Mouse (Mus musculus) gastrocnemius, adult 8-10 months (tissue): ENCODE data around the gene Large2. TPM values are rescaled to one million over a fixed set of nuclear protein-coding genes. Genes with fewer than 3 reads are reported as not detected.
A peak's percentile ranks its signal among the peaks of the same experiment; 100 is the strongest.

Experiments
- DNase-seq, 2 experiments: peaks; one replicate each; pipeline ENCODE4 v3.0.0; 2022; ENCODE audit warnings: low spot score in 2 of 2
- total RNA-seq, 4 experiments: library from RNA; stranded (reverse); gene quantifications; 2 replicates each; pipeline ENCODE4 v1.2.4; 2022

The Large2 gene
- total RNA-seq, 4 experiments from 2014 or later: 0.65 to 0.99 TPM; not detected in 2

- no peak for DNase-seq
Observed at GRCm38 (mm10) chr2:92391116-92391515, 16.4 kb upstream of the Large2 start.

- DNase-seq: no peak
Observed at GRCm38 (mm10) chr2:92390206-92390930, 15.7 kb upstream of the Large2 start.

GRCm38 (mm10) chr2:92389645-92390044, 15.0 kb upstream of the Large2 start:
- no peak for DNase-seq

- DNase-seq: peak; percentile 57 to 69
Observed at GRCm38 (mm10) chr2:92388891-92389641, 14.4 kb upstream of the Large2 start.

- DNase-seq: no peak
Observed at GRCm38 (mm10) chr2:92388081-92388517, 13.4 kb upstream of the Large2 start.

- DNase-seq: no peak
Observed at GRCm38 (mm10) chr2:92387646-92388045, 13.0 kb upstream of the Large2 start.

GRCm38 (mm10) chr2:92386821-92387570, 12.3 kb upstream of the Large2 start:
- no peak for DNase-seq

GRCm38 (mm10) chr2:92385113-92386051, 10.7 kb upstream of the Large2 start:
- DNase-seq: no peak

- DNase-seq: no peak
Observed at GRCm38 (mm10) chr2:92384101-92384500, 9.4 kb upstream of the Large2 start.

GRCm38 (mm10) chr2:92382759-92383158, 8.1 kb upstream of the Large2 start:
- no peak for DNase-seq

GRCm38 (mm10) chr2:92381901-92382588, 7.4 kb upstream of the Large2 start, which contains the start of gene 1700029I15Rik:
Gene 1700029I15Rik, plus strand, starts transcription at chr2:92382538.
- DNase-seq: no peak

- DNase-seq: no peak
Observed at GRCm38 (mm10) chr2:92381161-92381560, 6.5 kb upstream of the Large2 start.

- DNase-seq: no peak
Observed at GRCm38 (mm10) chr2:92380495-92381050, 5.9 kb upstream of the Large2 start.

- no peak for DNase-seq
Observed at GRCm38 (mm10) chr2:92379783-92380494, 5.3 kb upstream of the Large2 start.

- no peak for DNase-seq
Observed at GRCm38 (mm10) chr2:92377320-92377719, 2.7 kb upstream of the Large2 start.

- DNase-seq: no peak
Observed at GRCm38 (mm10) chr2:92376300-92376699, 1.6 kb upstream of the Large2 start.

- DNase-seq: no peak
Observed at GRCm38 (mm10) chr2:92375788-92376187, 1.1 kb upstream of the Large2 start.

- DNase-seq: peak; percentile 87 to 94
Observed at GRCm38 (mm10) chr2:92375099-92375623, 492 bp upstream of the Large2 start.

GRCm38 (mm10) chr2:92373437-92373813, 1.2 kb downstream of the Large2 start:
- DNase-seq: no peak
